8 mouse cellular contexts compared by ENCODE assay signal in the genomic region with DNA sequence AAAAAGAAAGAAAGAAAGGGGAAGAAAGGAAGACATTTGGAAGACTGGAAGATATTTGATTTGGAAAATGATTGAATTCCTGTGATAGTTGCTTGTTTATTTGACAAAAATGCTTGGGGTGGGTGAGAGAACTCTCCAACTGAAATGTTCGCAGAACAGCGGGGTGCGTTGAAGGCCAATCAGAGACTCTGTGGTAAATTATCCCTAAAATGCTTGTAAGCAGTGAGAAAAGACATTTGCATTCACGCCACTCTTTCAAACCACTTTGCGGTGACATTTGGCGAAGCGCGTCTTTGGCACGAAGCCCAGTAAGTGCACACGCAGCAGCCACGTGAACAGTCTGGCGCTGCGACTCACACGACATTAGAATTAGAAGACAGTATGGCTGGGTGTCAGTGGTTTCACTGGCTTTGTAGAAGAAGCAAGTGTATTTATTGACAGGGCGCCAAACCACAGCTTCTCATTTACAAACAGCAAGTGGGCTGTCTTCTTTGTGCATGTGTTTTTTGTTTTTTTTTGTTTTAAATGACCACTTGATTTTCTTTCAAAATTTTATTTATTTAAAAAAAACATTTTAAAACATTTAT. TPM values are rescaled to one million over a fixed set of nuclear protein-coding genes. Genes with fewer than 3 reads are reported as not detected.
DNase-seq lines count a peak whose midpoint lies in the region; ATAC-seq lines count a peak whose summit lies in the region.

No protein-coding gene starts in this region.

- 80% methylated on average over 15 of the region's 15 CpGs for WGBS in kidney, embryonic 15.5 days
- WGBS in forebrain, embryonic 14.5 days: 22% methylated on average over 15 of the region's 15 CpGs

- no peaks in the 10 kb centered on the region for H3K4me1 ChIP-seq in kidney, embryonic 15.5 days
- H3K4me1 ChIP-seq in forebrain, embryonic 14.5 days (ENCODE audit: control insufficient read depth, insufficient read depth, low read length): 0 out of 2 replicates have a peak, but pooled peaks cover 3% of the 10 kb centered on the region

- H3K27ac ChIP-seq in kidney, embryonic 15.5 days: no peak overlapping the region
- H3K27ac ChIP-seq in forebrain, embryonic 14.5 days (ENCODE audit: low read depth, low read length): peak overlapping the region; percentile 77

- H3K36me3 ChIP-seq in kidney, embryonic 15.5 days: no peaks in the 10 kb centered on the region
- H3K36me3 ChIP-seq in forebrain, embryonic 14.5 days (ENCODE audit: control insufficient read depth, insufficient read depth, low read length): no peaks in the 10 kb centered on the region

- no peak for ATAC-seq in kidney, embryonic 15.5 days (replicated peaks; ENCODE audit: low FRiP score)
- ATAC-seq in forebrain, embryonic 14.5 days: peak; percentile 95

- no peaks in the 10 kb centered on the region for H3K27me3 ChIP-seq in kidney, embryonic 15.5 days
- no peaks in the 10 kb centered on the region for H3K27me3 ChIP-seq in forebrain, embryonic 14.5 days (replicated peaks; ENCODE audit: control insufficient read depth, insufficient read depth, low read length)

- H3K4me3 ChIP-seq in kidney, embryonic 15.5 days (replicated peaks): no peak overlapping the region
- no peak overlapping the region for H3K4me3 ChIP-seq in forebrain, embryonic 14.5 days (ENCODE audit: low read depth, low read length)

- H3K4me2 ChIP-seq in kidney, embryonic 15.5 days: no peak overlapping the region
- no peak overlapping the region for H3K4me2 ChIP-seq in forebrain, embryonic 14.5 days (ENCODE audit: low read length)

- no peaks in the 10 kb centered on the region for H3K9me3 ChIP-seq in kidney, embryonic 15.5 days (replicated peaks)
- H3K9me3 ChIP-seq in forebrain, embryonic 14.5 days (replicated peaks; ENCODE audit: control insufficient read depth, low read length): no peaks in the 10 kb centered on the region

- DNase-seq in kidney, postnatal 10 days: peak; percentile 40
- DNase-seq in Muller cell, postnatal 12 days (ENCODE audit: inconsistent ontology term): peak; percentile 49
- peak; percentile 97 for DNase-seq in forebrain, embryonic 14.5 days (ENCODE audit: low spot score)
- peak; percentile 63 to 69 for DNase-seq in left cerebral cortex, adult 18-20 months (ENCODE audit: low spot score in 2 of 2)
- peak; percentile 80 to 83 for DNase-seq in right cerebral cortex, adult 2 months (ENCODE audit: low spot score in 2 of 2)
- DNase-seq in urinary bladder, adult 18-20 months (ENCODE audit: low spot score in 2 of 2): no peak
- no peak for DNase-seq in heart, postnatal 36 days

- intact Hi-C loops in heart, postnatal 36 days (cut with DNase I): no loop called here

- no peak overlapping the region for H3K9ac ChIP-seq in kidney, embryonic 15.5 days
- H3K9ac ChIP-seq in forebrain, embryonic 14.5 days (ENCODE audit: low read length): no peak overlapping the region

RNA-seq across cellular contexts. Expression of gene Setd7, which starts 43.1 kb away (rescaled TPM):
- 3.0 and 4.6 TPM in 2 replicates for polyA plus RNA-seq in kidney, embryonic 15.5 days (2015; fragmentation: Nextera tagmentation; extraction: Ambion mirVana)
- polyA plus RNA-seq in forebrain, embryonic 14.5 days (2014; fragmentation: Nextera tagmentation; extraction: Ambion mirVana): 3.7 and 5.2 TPM in 2 replicates
- total RNA-seq in left cerebral cortex, adult 18-20 months (2021): 100 to 1,000 TPM; 125 to 129 TPM
- total RNA-seq in heart, postnatal 36 days (2021): 10 to 100 TPM; 57.2 to 62.0 TPM

RNA-seq across cellular contexts. Expression of gene Mgst2, which starts 56.4 kb away (rescaled TPM):
- polyA plus RNA-seq in kidney, embryonic 15.5 days (2015; fragmentation: Nextera tagmentation; extraction: Ambion mirVana): 1.6 and 3.5 TPM in 2 replicates
- 0.40 TPM in 1 of 2 replicates, not detected in the other for polyA plus RNA-seq in forebrain, embryonic 14.5 days (2014; fragmentation: Nextera tagmentation; extraction: Ambion mirVana)
- not detected for total RNA-seq in left cerebral cortex, adult 18-20 months (2021)
- total RNA-seq in heart, postnatal 36 days (2021): 1 to 10 TPM in 1 of 2 experiments, not detected in 1; 1.3 TPM

Comparison
In these comparisons a context has a peak if more than half of its experiments do, and no peak if none do; other contexts are left out.
1. DNase-seq: peak in kidney, postnatal 10 days (single experiment), Muller cell, postnatal 12 days (single experiment), forebrain, embryonic 14.5 days (single experiment), left cerebral cortex, adult 18-20 months (2 of 2) and right cerebral cortex, adult 2 months (2 of 2); none in urinary bladder, adult 18-20 months (0 of 2) and heart, postnatal 36 days (0 of 2).